Mouse (Mus musculus): ENCODE measurements around the gene Slc15a4. TPM values are rescaled to one million over a fixed set of nuclear protein-coding genes. Genes with fewer than 3 reads are reported as not detected.

Gene Slc15a4
- polyA plus RNA-seq, 1 experiment from 2014 or later = 31.1 TPM

DNA sequence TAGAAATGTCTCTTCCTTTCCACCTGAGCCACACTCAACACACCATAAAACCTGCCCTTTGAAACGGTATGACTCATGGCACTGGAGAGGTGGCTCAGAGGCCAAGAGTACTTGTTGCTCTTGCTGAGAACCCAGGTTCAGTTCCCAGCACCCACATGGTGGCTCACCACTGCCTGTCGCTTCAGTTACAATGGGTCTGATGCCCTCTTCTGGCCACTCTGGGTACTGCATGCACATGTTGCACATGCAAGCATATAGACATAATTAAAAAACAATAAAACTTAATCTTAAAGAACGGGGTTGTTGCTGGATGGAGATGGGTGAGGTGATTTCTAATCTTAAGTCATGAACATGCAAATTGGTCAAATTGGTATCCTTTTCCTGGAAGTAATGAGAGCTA is 7.7 kb upstream of the Slc15a4 start:
- POLR2A ChIA-PET = no interaction called here
- in situ Hi-C loops (cut with MboI; ENCODE audit: low pct_unique_long_range_greater_than_20kb) = no loop called here
- no peaks in the 10 kb centered on the region for H3K27me3 ChIP-seq
- CTCF ChIA-PET = no interaction called here
- ATAC-seq = no peak
- no peak for DNase-seq (ENCODE audit: low read depth, low spot score)
- no peak for TF ChIP-seq CTCF (IDR thresholded peaks at IDR 0.05)

DNA sequence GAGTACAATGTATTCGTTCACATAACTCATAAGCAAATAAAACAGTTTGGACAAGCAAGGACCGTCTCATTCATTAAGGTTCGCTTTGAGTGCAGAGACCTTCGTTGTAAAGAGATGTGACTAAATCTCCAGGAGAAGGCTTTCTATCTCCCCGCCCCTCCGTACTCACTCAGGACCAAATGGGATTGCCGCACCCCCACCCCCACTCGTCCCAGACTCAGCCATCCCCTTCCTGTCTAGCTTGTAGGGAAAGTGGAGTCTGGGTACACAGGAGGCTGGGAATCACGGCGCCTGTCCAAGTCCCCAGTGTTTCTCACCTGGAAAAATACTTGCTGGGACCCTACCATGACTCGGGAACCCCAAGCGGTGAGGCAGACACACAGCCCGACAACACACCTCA is 6.9 kb upstream of the Slc15a4 start:
- DNase-seq (ENCODE audit: low read depth, low spot score) (no peak), ATAC-seq (no peak)
- no peak for TF ChIP-seq CTCF (IDR thresholded peaks at IDR 0.05)
- in situ Hi-C loops (cut with MboI; ENCODE audit: low pct_unique_long_range_greater_than_20kb) = no loop called here
- ChIA-PET POLR2A (no interaction called here), CTCF (no interaction called here)
- no peaks in the 10 kb centered on the region for H3K27me3 ChIP-seq

DNA sequence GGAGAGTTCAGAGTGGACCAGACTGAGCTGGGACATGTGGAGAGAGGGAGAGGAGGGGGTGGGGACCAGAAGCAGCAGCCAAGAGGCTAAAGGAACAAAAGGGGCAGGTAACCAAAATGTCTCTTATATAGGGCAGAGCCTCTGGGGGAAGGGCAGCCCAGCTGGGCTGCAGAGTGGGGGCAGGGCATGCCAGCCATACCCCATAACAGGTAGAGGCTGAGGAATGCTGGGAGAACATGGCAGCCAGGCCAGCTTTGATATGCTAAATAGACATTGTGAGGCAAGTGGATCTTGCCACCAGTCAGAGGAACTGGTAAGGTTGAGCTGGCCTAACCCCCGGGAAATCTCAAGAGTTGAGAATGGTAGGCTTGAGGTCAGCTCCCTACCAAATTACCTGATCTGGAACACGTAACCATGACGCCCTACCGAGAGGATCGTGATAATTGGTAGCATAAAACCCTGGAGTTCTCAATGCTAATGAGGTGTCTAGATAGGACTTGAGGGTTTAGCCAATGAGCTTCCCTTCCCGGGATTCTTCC is 6.4 kb upstream of the Slc15a4 start:
- DNase-seq (ENCODE audit: low read depth, low spot score) (no peak), ATAC-seq (no peak)
- H3K27me3 ChIP-seq = no peaks in the 10 kb centered on the region
- no peak for TF ChIP-seq CTCF (IDR thresholded peaks at IDR 0.05)
- in situ Hi-C loops (cut with MboI; ENCODE audit: low pct_unique_long_range_greater_than_20kb) = no loop called here
- CTCF ChIA-PET = no interaction called here
- POLR2A ChIA-PET = no interaction called here

DNA sequence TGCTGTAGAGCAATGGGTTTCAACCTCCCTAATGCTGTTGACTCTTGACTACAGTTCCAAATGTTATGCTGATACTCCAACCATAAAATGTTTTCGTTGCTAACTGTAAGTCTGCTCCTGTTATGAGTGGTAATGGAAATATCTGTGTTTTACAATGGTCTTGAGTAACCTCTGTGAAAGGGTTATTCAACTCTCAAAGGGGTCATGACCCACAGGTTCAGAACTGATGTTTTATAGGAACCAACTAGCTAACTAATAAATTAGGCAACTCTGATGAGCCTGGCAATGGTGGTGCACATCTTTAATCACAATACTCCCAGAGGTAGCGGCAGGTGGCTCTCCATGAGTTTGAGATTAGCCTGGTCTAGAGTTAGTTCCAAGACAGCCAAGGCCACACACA is 5.5 kb upstream of the Slc15a4 start:
- in situ Hi-C loops (cut with MboI; ENCODE audit: low pct_unique_long_range_greater_than_20kb) = no loop called here
- DNase-seq (ENCODE audit: low read depth, low spot score) (no peak), ATAC-seq (no peak)
- CTCF ChIA-PET = no interaction called here
- no peaks in the 10 kb centered on the region for H3K27me3 ChIP-seq
- TF ChIP-seq CTCF (IDR thresholded peaks at IDR 0.05) = no peak
- POLR2A ChIA-PET = no interaction called here

DNA sequence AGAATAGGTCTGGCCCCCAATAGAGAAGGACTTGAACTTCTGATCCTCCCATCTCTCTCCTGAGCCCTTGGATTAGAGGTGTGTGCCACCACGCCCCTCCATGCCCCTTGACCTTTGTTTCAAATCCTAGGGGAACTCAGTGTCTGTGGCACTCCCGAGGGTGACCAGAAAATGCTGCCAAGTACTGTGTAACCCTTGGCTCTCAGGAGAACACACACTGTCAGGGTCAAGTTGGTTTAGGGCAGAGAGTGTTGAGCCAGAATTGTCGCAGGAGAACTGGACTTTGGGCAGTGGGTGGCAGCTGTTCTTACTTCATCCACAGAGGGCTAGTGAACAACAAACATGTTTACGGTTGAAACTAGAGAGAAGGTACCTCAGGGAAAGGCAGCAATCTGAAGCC is 4.9 kb upstream of the Slc15a4 start:
- TF ChIP-seq CTCF (IDR thresholded peaks at IDR 0.05) = no peak
- DNase-seq (ENCODE audit: low read depth, low spot score) (no peak), ATAC-seq (no peak)
- ChIA-PET POLR2A (no interaction called here), CTCF (no interaction called here)
- H3K27me3 ChIP-seq = peaks cover under 1% of the 10 kb centered on the region
- in situ Hi-C loops (cut with MboI; ENCODE audit: low pct_unique_long_range_greater_than_20kb) = no loop called here

DNA sequence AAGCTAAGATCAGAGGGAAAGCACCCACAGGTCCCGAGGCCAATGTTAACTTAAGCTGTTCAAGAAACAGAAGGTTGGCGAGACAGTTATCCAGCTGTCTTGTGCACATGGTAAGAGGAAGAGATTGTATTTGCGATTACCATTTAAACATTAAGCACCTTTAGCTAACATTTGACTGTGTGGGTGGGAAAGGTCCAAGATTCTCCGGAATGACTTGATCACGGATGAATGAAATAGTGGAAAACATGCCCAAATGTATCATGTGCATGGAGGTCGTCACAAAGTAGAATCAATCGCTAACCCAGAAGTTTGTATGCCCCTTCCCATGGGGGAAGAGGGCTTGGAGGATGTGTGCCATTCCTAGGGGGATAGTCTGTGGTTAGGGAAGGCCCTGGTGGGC is 969 bp upstream of the Slc15a4 start:
- POLR2A ChIA-PET = interaction anchor here (1.2 kb wide), 1 partner anchor 17 kb away, joined by 3 read pairs; no protein-coding TSS in a partner anchor

DNA sequence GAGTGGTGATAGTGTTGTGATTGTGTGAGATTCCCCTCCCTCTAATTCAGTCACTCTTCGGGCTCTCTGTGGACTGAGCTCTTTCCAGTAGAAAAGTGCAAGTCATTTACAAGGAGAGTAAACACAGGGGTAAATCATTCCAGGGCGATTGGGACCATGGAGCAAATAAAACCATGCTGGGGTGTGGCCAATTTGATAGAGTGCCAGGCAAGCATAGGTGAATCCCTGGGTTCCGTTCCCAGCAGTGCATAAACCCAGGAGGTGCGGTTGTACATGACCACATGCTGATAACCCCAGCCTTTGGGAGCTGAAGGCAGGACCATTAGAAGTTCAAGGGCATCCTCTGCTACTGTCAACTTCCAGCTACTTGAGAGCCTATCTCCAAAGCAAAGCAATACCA is 491 bp upstream of the Slc15a4 start:
- POLR2A ChIA-PET = interaction anchor here (1.2 kb wide), 1 partner anchor 17 kb away, joined by 3 read pairs; no protein-coding TSS in a partner anchor
- H3K27me3 ChIP-seq = peaks cover 10% of the 10 kb centered on the region
- DNase-seq (ENCODE audit: low read depth, low spot score) (no peak), ATAC-seq (no peak)
- no peak for TF ChIP-seq CTCF (IDR thresholded peaks at IDR 0.05)
- CTCF ChIA-PET = no interaction called here
- in situ Hi-C loops (cut with MboI; ENCODE audit: low pct_unique_long_range_greater_than_20kb) = no loop called here

More for the DNA sequence above, 969 bp upstream of the Slc15a4 start:
- in situ Hi-C loops (cut with MboI; ENCODE audit: low pct_unique_long_range_greater_than_20kb) = no loop called here
- ATAC-seq = no peak
- CTCF ChIA-PET = no interaction called here
- no peak for TF ChIP-seq CTCF (IDR thresholded peaks at IDR 0.05)
- H3K27me3 ChIP-seq = peaks cover 10% of the 10 kb centered on the region
- DNase-seq (ENCODE audit: low read depth, low spot score) = no peak

DNA sequence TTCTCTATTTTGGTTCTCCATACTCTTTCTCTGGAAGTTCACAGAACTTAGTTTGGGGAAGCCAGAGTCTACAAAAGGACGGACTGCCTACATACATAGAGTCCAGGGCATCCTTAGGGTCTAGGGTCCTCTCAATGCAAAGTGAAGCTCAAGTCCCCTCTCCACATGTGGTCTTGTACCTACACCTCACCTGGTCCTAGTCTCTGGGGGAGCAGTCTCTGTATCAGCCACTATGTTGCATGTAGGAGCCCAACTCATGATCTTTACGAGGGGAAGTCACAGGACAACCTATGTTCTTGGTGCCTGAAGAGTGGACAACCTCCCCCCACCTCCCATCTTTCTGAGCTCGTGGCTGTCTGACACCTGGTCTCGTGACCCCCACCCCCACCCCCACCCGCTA is 1.0 kb downstream of the Slc15a4 start:
- ATAC-seq = no peak
- TF ChIP-seq CTCF (IDR thresholded peaks at IDR 0.05) = no peak

DNA sequence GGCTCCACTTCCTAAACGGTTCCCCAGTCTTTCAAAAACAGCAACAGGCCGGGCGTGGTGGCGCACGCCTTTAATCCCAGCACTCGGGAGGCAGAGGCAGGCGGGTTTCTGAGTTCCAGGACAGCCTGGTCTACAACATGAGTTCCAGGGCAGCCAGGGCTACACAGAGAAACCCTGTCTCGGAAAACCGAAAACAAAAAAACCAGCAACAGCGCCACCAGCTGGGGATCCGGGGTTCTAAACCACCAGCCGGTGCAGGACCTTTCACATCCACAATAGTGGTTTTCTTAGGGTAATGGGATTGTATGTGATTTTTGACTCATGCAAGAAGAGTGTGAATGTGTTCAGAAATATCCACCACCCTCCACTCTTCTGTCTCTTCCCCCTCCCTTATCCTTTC is 5.5 kb downstream of the Slc15a4 start:
- in situ Hi-C loops (cut with MboI; ENCODE audit: low pct_unique_long_range_greater_than_20kb) = no loop called here
- DNase-seq (ENCODE audit: low read depth, low spot score) (no peak), ATAC-seq (no peak)
- peaks cover 19% of the 10 kb centered on the region for H3K27me3 ChIP-seq
- TF ChIP-seq CTCF (IDR thresholded peaks at IDR 0.05) = no peak
- ChIA-PET POLR2A (no interaction called here), CTCF (no interaction called here)

More for the DNA sequence above, 1.0 kb downstream of the Slc15a4 start:
- CTCF ChIA-PET = no interaction called here
- in situ Hi-C loops (cut with MboI; ENCODE audit: low pct_unique_long_range_greater_than_20kb) = no loop called here
- POLR2A ChIA-PET = no interaction called here
- peaks cover 10% of the 10 kb centered on the region for H3K27me3 ChIP-seq
- DNase-seq (ENCODE audit: low read depth, low spot score) = no peak

DNA sequence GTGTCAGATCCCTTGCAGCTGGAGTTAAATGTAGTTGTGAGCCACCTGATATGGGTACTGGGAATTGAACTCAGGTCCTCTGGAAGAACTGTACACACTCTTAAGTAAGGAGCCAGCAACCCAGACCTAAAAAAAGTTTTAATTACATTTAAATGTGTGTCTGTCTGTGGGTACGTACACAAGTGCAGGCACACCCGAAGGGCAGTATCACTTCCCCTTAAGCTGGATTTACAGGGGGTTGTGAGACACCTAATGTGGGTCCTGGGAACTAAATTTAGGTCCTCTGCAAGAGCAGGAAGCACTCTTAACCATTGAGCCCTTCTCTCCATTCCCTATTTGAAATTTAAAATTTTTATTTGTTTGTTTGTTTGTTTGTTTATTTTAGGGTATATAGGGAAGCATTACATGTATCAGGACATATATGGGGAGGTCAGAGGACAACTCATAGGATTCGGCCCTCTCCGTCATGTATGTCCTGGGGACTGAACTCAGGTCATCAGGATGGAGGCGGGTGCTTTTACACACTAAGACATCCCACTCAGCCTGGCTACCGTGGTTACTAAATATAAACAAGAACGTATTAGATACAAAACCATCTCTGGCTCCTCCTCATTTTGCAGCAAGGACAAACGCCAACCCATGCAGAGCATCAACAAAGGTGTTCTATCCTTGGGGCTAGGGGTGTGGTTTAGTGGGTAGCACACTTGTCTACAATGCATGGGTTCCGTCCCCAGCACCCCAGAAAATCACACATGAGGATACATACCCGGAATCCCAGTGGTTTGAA is 8.1 kb downstream of the Slc15a4 start:
- DNase-seq (ENCODE audit: low read depth, low spot score) = no peak
- ATAC-seq = no peak
- H3K27me3 ChIP-seq = peaks cover 14% of the 10 kb centered on the region
- TF ChIP-seq CTCF (IDR thresholded peaks at IDR 0.05) = no peak
- CTCF ChIA-PET = no interaction called here
- POLR2A ChIA-PET = no interaction called here
- in situ Hi-C loops (cut with MboI; ENCODE audit: low pct_unique_long_range_greater_than_20kb) = loop anchor here (25.0 kb wide), 1 partner anchor 1388 kb away; the partner anchor contains the start of genes Ran and Stx2

DNA sequence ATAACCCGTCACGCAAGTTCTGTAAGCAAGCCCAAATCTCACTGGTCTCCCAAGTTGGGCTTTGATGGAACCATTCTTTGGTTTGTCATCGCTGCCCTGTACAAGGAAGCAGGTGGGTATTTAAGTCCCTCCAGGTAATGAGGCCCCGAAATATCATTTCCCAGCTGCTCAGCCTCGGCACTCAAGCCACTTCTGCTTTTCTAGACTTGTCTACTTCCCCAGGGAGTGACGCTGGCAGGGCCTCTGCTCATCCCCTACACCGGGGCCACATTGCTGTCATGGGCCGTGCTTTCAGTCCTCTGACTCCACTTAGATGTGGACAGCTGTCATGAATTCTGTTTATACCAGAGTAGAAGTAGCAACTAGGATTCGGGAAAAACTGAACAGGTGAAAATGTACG is 11.6 kb downstream of the Slc15a4 start:
- in situ Hi-C loops (cut with MboI; ENCODE audit: low pct_unique_long_range_greater_than_20kb) = loop anchor here (25.0 kb wide), 1 partner anchor 1391 kb away; the partner anchor contains the start of genes Ran and Stx2
- ChIA-PET CTCF (no interaction called here), POLR2A (no interaction called here)
- H3K27me3 ChIP-seq = peaks cover 14% of the 10 kb centered on the region
- no peak for ATAC-seq
- DNase-seq (ENCODE audit: low read depth, low spot score) = no peak
- TF ChIP-seq CTCF (IDR thresholded peaks at IDR 0.05) = no peak

Data from Patski (cell line).